Mouse (Mus musculus): Measurements from ENCODE around the gene Qsox1.
A peak's percentile ranks its signal among the peaks of the same experiment; 100 is the strongest.

The Qsox1 gene

DNA sequence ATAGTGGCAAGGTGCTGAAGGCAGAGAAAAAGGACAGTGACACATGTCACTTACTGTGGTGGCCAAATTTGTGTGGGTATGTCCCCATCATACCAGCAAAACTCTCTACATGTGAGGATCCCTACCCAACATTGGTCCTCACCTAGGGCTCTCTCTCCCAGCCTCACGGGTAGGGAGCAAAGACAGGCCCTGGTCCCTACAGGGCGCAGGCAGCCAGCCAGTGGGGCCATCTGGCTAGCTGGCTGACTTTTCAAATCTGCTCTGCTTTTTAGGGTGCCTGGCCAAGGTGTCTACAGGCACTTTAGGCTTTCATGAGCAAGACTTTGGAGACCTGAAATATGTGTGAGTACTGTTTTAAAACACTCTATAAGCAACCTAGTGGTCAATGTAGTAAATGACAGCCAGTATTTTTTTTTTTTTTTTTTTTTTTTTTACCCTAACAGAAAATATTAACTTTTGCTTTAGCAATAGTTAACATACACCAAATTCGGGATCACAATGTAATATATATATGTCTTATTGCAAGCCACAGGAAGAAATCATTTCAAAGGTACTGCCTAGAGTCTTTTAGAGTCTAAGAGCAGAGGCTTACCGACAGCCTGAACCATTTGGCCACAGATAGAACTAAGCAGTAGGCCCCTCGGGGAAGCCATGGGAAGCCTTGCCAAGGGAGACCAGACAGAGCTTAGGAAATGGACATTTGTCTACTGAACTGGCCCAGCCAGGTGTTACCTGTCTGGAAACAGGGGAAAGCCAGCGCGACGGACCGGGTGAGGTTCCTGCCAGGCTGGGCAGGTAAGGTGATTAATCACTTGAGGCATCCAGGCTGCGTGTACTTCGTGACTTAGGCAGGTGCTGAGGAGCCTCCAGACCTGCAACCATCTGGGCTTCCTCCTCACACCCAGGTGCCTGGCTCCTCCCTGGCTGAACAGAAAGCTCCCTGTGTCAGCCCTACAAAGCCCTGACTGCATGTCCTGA lies 11.4 kb downstream of the Qsox1 start:
- no peak for DNase-seq (ENCODE audit: low spot score)

GRCm38 (mm10) chr1:155798000-155798399 lies 14.7 kb downstream of the Qsox1 start:
- DNase-seq (ENCODE audit: low spot score): no peak

DNA sequence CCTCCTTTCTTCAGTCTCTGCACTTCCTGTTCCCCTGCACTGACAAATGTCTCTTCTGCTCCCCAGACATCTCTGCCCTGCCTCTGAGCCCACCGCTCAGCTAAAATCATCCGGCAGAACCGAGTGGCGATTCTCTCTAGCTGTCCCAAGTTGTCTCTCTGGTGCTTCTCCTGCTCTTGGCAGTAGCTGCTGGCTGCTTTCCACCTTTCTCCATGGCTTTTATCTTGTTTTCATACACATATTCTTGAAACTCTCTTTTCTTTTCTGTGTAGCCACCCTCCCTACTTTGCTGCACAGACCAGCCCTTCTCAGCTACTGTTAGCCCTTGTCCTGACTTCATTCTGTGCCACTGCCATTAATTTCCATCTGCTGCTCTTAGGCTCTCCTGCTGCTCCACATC lies 15.3 kb downstream of the Qsox1 start:
- no peak for DNase-seq (ENCODE audit: low spot score)

DNA sequence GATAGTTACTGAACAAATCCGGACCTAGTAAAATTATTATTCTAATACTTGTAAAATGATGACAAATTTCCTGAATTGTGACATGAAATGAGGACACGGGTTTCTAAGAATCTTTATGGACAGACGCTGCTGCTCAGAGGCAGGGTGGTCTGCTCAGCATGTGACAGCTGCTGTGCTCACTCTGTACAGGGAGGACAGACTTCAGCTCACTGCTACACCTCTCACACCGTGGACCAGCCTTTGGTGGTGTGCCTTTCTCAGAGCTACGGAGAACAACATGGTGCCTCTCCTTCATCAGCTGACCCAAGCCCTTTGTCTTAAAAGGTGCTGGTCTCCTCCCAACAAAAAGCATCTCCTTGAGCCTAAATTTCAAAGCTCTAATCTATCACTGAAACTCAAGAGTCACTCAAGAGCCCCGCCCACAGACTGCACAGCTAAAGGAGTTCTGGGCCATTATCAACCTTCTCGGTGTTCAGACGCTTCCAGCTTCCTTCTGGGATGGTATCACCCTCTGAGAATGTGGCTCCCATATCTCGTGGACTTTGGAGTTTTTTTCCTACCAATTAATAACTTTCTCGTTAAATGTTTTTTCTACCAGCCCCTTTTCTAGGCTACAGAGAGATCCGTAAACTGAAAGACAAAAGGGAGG lies 15.8 kb downstream of the Qsox1 start:
- no peak for DNase-seq (ENCODE audit: low spot score)

GRCm38 (mm10) chr1:155795791-155796233 lies 16.9 kb downstream of the Qsox1 start:
- DNase-seq (ENCODE audit: low spot score): no peak

DNA sequence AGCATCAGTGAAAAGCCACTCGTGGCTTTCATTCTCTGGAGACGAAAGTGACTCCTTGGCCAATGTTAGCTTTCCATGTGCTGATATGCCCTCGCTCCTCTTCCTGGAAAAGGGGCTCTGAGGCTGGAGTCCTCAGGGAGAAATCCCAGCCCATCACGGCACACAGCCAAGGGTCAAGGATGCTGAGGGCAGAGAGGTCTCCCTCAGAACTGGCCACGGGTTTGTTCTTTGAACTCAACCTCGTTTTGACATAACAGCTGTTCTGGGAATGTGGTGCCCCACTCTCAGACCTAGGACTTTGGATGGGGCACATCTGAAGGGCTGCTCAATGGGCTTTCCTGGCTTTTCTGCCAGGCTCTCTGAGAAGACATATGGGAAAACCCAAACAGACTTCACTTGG lies 17.8 kb downstream of the Qsox1 start:
- DNase-seq (ENCODE audit: low spot score): no peak

DNA sequence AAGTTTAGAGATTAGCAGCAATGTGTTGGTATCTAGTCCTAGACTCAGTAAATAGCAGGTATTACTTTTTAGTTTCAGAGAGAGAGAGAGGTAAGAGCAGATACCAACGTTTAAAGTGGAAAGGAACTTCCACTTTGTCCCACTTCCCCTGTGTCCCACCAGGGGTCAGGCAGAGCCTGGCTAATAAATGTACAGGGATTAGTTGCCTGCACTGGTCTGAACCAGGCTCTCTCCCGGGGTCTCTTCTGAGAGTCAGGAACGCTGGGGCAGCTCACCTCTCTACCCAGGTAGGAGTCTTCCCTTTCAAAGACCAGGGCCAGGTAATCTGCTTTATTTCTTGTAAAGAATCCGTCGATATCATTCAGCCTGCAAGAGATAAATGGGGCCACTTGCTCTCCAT lies 20.8 kb downstream of the Qsox1 start:
- no peak for DNase-seq (ENCODE audit: low spot score)

- DNase-seq (ENCODE audit: low spot score): no peak
These were observed 22.3 kb downstream of the Qsox1 start for GRCm38 (mm10) chr1:155790111-155790974.

DNA sequence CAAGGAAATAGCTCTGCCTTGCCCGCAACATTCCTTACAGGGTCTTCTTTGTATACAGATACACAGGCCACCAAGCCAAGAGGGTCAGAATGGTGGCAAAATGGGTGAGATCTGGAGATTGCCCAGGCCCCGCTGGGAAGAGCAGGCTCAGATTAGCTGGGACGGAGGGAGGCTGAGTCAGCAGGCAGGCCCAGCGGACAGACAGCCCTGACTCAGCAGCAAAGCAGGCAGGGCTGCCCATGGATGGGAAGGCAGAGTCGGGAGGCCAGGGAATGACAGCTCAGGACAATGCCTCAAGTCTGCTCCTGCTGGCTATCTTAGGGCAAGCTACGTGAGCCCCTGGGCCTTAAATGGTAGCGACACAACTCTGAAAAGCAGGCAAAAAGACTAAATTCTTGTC lies 26.8 kb downstream of the Qsox1 start:
- DNase-seq (ENCODE audit: low spot score): no peak

- DNase-seq (ENCODE audit: low spot score): peak; percentile 31
These were observed 28.1 kb downstream of the Qsox1 start for GRCm38 (mm10) chr1:155784343-155785205.

DNA sequence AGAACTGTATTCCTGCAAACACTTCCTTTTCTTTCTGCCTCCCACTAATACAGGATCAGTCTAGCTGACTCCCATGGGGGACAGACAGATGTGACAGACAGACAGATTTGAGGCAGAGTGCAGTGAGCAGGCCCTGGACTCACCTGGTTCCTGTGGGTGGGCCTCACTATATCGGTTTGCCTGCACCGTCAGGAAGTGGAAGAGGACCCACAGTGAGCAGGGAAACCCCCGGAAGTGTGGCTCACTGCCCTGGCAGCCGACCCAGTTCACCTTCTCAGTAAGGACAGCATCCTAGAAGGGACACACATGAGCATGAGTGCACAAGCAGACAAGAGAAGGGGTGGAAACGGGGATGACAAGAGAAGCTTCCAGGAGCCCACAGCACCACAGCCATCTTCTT lies 30.3 kb downstream of the Qsox1 start:
- DNase-seq (ENCODE audit: low spot score): no peak

GRCm38 (mm10) chr1:155777641-155778625 lies 34.8 kb downstream of the Qsox1 start:
- DNase-seq (ENCODE audit: low spot score): peak; percentile 35

DNA sequence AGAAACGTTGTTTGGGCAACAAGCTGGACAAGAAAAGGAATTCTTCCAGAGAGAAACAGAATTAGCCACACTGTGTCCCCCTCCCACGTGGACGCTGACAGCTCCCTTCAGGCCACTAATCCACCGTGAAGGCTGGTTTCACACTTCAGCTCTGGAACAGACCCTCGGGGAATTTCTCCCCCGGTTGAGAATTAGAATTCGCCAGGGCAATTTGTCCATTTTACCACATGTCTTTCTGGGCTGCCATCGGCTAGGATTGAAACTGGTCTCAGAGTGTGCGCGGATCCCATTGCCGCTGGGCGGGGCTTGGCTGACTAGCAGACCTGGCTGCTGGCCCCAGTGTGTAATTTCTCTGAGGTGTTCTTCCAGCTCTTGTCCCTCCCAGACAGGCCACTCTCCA lies 53.5 kb downstream of the Qsox1 start:
- no peak for DNase-seq (ENCODE audit: low spot score)

DNA sequence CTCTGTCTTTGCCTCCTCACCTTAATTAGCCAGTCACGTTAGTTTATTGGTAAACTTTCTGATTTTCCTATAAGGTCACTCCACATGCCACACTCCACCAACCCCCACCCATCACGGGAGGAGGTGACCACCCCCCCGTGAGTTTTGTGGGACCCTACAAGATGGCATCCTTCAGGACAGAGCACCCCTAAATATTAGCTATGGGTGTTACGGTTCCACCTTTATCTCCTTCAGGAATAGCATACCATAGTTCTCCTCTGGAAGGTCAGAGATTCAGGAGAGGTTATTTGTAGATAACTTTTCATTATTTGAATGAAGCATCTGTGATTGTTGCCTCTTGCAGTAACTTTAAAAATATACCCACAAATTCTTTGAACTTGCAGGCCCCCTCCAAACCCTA lies 54.0 kb downstream of the Qsox1 start:
- no peak for DNase-seq (ENCODE audit: low spot score)

DNA sequence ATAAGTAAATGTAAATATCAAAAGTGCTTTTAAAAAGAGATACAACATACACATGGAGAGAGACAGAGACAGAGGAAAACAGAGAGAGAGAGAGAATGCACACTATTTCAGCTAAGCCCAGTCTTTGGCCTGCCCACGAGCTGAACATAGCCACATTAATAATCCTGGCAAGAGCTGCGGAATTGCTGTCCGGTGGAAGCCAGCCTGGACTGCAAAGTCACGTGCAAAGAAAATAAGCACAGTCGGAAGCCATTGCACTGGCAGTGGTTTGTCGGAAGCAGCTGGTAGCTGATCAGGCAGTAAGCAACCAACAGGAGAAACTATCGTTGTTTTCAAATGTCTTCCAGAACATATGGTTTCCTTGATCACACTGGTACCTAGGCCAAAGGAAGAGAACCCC lies 55.1 kb downstream of the Qsox1 start:
- no peak for DNase-seq (ENCODE audit: low spot score)

DNA sequence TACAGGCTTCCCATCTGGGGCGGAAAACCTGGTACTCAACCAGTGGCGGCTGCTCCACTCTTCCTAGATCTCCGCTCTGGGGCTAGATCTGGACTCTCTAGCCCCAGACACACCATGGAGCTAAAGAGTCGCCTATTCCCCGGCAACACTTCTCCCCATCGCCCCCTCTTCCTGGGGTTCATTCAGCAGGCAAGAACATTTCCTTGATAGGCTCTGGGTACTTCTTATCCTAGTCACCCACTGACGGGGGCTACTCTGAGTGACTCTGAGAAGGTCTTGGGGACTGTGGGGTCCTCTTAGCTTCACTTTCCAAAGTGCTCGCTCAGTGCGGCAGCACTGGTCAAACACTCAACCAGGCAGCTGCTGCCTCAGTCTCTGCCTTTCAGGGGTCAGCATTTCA lies 59.3 kb downstream of the Qsox1 start:
- DNase-seq (ENCODE audit: low spot score): no peak

DNA sequence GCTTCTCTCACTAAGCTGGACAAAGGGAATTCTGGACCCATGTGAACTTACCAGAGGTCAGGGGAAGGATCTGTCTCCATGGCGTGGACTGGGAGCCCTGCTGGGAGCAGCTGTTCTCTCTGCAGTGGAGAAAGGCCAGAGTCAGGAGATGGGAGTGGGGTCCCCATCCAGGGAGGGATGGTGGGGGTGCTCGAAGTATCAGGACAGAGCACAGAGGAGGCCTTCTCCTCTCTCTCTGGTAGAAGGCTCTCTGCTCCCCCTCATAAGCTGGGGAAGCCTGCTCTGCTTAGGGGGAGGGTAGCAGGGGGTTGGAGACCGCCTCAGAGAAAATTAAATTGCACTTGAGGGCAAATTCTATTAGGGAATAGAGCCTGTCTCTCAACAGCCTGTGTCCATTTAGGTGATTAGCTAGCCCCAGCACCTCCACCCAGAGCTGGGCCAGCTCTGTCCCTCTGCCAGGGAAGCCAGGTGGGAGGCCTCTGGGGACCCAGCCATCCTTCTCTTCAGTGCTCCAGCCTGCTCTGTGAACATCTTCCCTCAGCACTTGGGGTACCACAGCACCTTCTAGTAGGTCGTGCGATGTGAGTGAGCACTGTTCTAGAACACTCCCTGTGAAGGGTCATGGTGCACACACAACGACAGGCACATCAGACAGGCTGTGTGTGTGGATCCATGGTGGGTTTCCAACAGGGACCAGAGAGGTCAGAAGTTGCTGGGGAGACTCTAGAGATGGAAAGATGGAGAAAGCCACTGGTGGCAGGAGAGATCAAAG lies 61.0 kb downstream of the Qsox1 start, which contains the start of gene Lhx4:
Gene Lhx4, minus strand, starts transcription at position 201 of the 772 bp plus-strand sequence.
- DNase-seq (ENCODE audit: low spot score): no peak

DNA sequence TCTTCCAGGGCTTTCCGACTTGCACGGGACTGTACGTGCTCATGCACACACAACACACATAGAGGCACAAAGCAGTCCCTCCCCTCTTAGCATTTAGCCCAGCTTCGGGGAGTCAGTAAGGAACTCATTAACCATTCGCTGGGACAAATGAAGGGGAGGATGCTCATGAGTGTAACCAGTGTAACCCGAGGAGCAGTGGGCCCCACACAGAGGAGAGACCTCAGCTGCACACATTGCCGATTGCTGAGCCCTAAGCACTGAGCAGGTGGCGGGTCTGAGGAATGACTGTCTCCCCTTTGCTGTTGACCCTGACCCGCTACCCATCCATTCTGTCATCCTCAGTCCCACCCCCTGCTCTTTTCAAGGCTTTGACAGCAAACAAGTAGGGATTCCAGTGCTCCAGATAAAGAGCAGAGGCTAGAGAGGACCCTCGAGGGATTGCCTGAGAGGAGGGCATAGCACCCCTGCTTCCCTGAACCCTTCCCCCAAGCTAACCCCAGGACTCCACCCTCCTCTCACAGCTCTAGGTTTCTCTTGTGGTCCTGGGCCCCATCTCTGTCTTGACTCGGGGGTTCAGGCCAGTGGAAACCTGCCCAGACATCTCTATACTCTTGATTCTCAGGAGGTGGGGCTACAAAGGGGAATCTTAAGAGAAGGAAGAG lies 62.0 kb downstream of the Qsox1 start:
- DNase-seq (ENCODE audit: low spot score): no peak

DNA sequence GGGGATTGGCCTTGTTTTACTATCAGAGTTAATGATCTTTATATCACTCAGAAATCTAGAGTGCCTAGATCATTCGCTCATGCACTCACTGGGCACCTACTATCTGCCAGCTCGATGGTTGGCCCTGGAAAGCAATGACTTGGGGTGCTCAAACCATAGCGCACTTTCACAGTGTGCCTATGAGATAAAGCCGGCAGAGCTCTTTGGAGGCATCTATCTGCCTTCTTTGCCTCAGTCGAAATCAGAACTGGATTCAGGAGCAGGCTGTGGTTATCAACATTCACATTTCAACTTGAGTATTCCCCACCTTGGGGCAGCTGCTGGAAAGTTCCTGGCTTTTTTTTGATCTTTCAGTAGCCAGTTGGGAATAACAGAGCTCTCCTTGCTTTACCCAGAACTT lies 64.8 kb downstream of the Qsox1 start:
- DNase-seq (ENCODE audit: low spot score): no peak

Measured in yolk sac, embryonic 10.5 days (tissue).